Mouse (Mus musculus) liver, embryonic 12.5 days (tissue): ENCODE results near the gene Acsl4. TPM values are rescaled to one million over a fixed set of nuclear protein-coding genes. Genes with fewer than 3 reads are reported as not detected.
A peak's percentile ranks its signal among the peaks of the same experiment; 100 is the strongest.

Experiments
- ATAC-seq: fragments of 200-750 bp; cut with Nextera tagmentation; 2 replicates; pipeline ENCODE4 v1.8.0; 2017; ENCODE audit warnings: moderate number of reproducible peaks, mild to moderate bottlenecking, moderate library complexity
- H3K27ac ChIP-seq: fragments of 300-500 bp; sonication (generic); 2 replicates; pipeline ENCODE4 v1.5.1; 2016; ENCODE audit warnings: mild to moderate bottlenecking
- H3K27me3 ChIP-seq: fragments of 300-500 bp; sonication (generic); replicated peaks from 2 replicates; pipeline ENCODE4 v1.6.1; 2016; ENCODE audit warnings: mild to moderate bottlenecking, moderate library complexity
- H3K36me3 ChIP-seq: fragments of 300-500 bp; sonication (generic); 2 replicates; pipeline ENCODE4 v1.6.1; 2016; ENCODE audit warnings: mild to moderate bottlenecking, moderate library complexity
- H3K4me1 ChIP-seq: fragments of 300-500 bp; sonication (generic); 2 replicates; pipeline ENCODE4 v1.6.1; 2016
- H3K4me2 ChIP-seq: fragments of 300-500 bp; sonication (generic); 2 replicates; pipeline ENCODE4 v1.6.1; 2016; ENCODE audit warnings: mild to moderate bottlenecking, moderate library complexity
- H3K4me3 ChIP-seq: fragments of 300-500 bp; sonication (generic); 2 replicates; pipeline ENCODE4 v1.5.1; 2016; ENCODE audit warnings: mild to moderate bottlenecking, moderate library complexity
- H3K9ac ChIP-seq: fragments of 300-500 bp; sonication (generic); 2 replicates; pipeline ENCODE4 v1.6.1; 2016; ENCODE audit warnings: mild to moderate bottlenecking, moderate library complexity
- H3K9me3 ChIP-seq: fragments of 300-500 bp; sonication (generic); replicated peaks from 2 replicates; pipeline ENCODE4 v1.6.1; 2016; ENCODE audit warnings: mild to moderate bottlenecking, moderate library complexity
- WGBS: fragments of 180-500 bp; shearing (Covaris S2); methylation state at CpG from one replicate; pipeline ENCODE4 v1.1.7; 2016; ENCODE audit not compliant: insufficient replicate concordance; 5-methylcytosine and 5-hydroxymethylcytosine counted together
- polyA plus RNA-seq: library from polyadenylated mRNA; unstranded; fragments of >200 nt; fragmentation: Nextera tagmentation; extraction: Ambion mirVana; gene quantifications from 2 replicates; pipeline ENCODE4 v1.2.1, GENCODE M21; 2016

Gene Acsl4
- 17.6 and 17.8 TPM in 2 replicates for polyA plus RNA-seq

- ATAC-seq: peak; percentile 98
- 6% methylated on average over 59 of the region's 59 CpGs for WGBS
- Histone ChIP-seq H3K4me1 (peaks cover 13% of the 10 kb centered on the region), H3K4me2 (peak within 1 kb of the TSS; percentile 70), H3K9me3 (no peaks in the 10 kb centered on the region), H3K36me3 (no peaks in the 10 kb centered on the region), H3K4me3 (peak within 1 kb of the TSS; percentile 73), H3K27ac (peak within 1 kb of the TSS; percentile 84), H3K27me3 (peaks cover 15% of the 10 kb centered on the region), H3K9ac (peak within 1 kb of the TSS; percentile 87)
Observed at GRCm38 (mm10) chrX:142390247-142390908, at the start of gene Acsl4. Gene Acsl4, minus strand, starts transcription at chrX:142390535.

GRCm38 (mm10) chrX:142437971-142438504, 47.7 kb upstream of the Acsl4 start:
- WGBS: 39% methylated on average over 4 of the region's 4 CpGs
- Histone ChIP-seq H3K27me3 (peaks cover 6% of the 10 kb centered on the region; the same call in 1 of the 2 replicates), H3K27ac (no peak overlapping the region), H3K9me3 (no peaks in the 10 kb centered on the region), H3K36me3 (no peaks in the 10 kb centered on the region), H3K4me2 (no peak overlapping the region), H3K4me3 (no peak overlapping the region), H3K4me1 (no peaks in the 10 kb centered on the region), H3K9ac (no peak overlapping the region)
- no peak for ATAC-seq

- WGBS: 52% methylated on average over 3 of the region's 3 CpGs
- H3K27ac ChIP-seq: no peak overlapping the region
- no peaks in the 10 kb centered on the region for H3K9me3 ChIP-seq
- H3K9ac ChIP-seq: no peak overlapping the region
- H3K4me1 ChIP-seq: no peaks in the 10 kb centered on the region
- no peaks in the 10 kb centered on the region for H3K36me3 ChIP-seq
- peaks cover 3% of the 10 kb centered on the region; the same call in 1 of the 2 replicates for H3K27me3 ChIP-seq
- no peak overlapping the region for H3K4me3 ChIP-seq
- H3K4me2 ChIP-seq: no peak overlapping the region
- no peak for ATAC-seq
Observed at GRCm38 (mm10) chrX:142432846-142433245, 42.5 kb upstream of the Acsl4 start.

GRCm38 (mm10) chrX:142427111-142427510, 36.8 kb upstream of the Acsl4 start:
- ATAC-seq: no peak
- Histone ChIP-seq H3K9ac (no peak overlapping the region), H3K4me2 (no peak overlapping the region), H3K9me3 (no peaks in the 10 kb centered on the region), H3K4me3 (no peak overlapping the region), H3K27me3 (no peaks in the 10 kb centered on the region), H3K27ac (no peak overlapping the region), H3K4me1 (no peaks in the 10 kb centered on the region), H3K36me3 (no peaks in the 10 kb centered on the region)
- WGBS: 48% methylated on average over 4 of the region's 4 CpGs

GRCm38 (mm10) chrX:142426628-142427027, 36.3 kb upstream of the Acsl4 start:
- no peaks in the 10 kb centered on the region for H3K36me3 ChIP-seq
- H3K27me3 ChIP-seq: no peaks in the 10 kb centered on the region
- no peak overlapping the region for H3K4me2 ChIP-seq
- no peak for ATAC-seq
- no peak overlapping the region for H3K4me3 ChIP-seq
- no peaks in the 10 kb centered on the region for H3K4me1 ChIP-seq
- H3K9ac ChIP-seq: no peak overlapping the region
- no peaks in the 10 kb centered on the region for H3K9me3 ChIP-seq
- no peak overlapping the region for H3K27ac ChIP-seq
- WGBS: 75% methylated on average over 4 of the region's 4 CpGs

- WGBS: 29% methylated on average over 2 of the region's 2 CpGs
- no peaks in the 10 kb centered on the region; the same call in 1 of the 2 replicates for H3K27me3 ChIP-seq
- H3K9ac ChIP-seq: no peak overlapping the region
- peak overlapping the region; percentile 30; the same call in 1 of the 2 replicates for H3K27ac ChIP-seq
- no peaks in the 10 kb centered on the region for H3K9me3 ChIP-seq
- no peaks in the 10 kb centered on the region for H3K36me3 ChIP-seq
- 0 out of 2 replicates have a peak overlapping the region, but pooled peaks have one; percentile 3 for H3K4me2 ChIP-seq
- H3K4me3 ChIP-seq: no peak overlapping the region
- ATAC-seq: peak; percentile 74
- peaks cover 13% of the 10 kb centered on the region; the same call in 1 of the 2 replicates for H3K4me1 ChIP-seq
Observed at GRCm38 (mm10) chrX:142413884-142414283, 23.5 kb upstream of the Acsl4 start.

- WGBS: 49% methylated on average over 3 of the region's 3 CpGs
- Histone ChIP-seq H3K27me3 (no peaks in the 10 kb centered on the region; the same call in 1 of the 2 replicates), H3K9me3 (no peaks in the 10 kb centered on the region), H3K4me1 (peaks cover 13% of the 10 kb centered on the region; the same call in 1 of the 2 replicates), H3K9ac (no peak overlapping the region), H3K36me3 (no peaks in the 10 kb centered on the region), H3K27ac (0 out of 2 replicates have a peak overlapping the region, but pooled peaks have one; percentile 36), H3K4me2 (no peak overlapping the region), H3K4me3 (no peak overlapping the region)
- peak; percentile 37; the same call in 1 of the 2 replicates for ATAC-seq
Observed at GRCm38 (mm10) chrX:142410060-142410459, 19.7 kb upstream of the Acsl4 start.

- ATAC-seq: no peak
- no peaks in the 10 kb centered on the region; the same call in 1 of the 2 replicates for H3K27me3 ChIP-seq
- 77% methylated on average over 3 of the region's 3 CpGs for WGBS
- no peaks in the 10 kb centered on the region for H3K36me3 ChIP-seq
- H3K4me3 ChIP-seq: no peak overlapping the region
- H3K4me1 ChIP-seq: peaks cover 13% of the 10 kb centered on the region; the same call in 1 of the 2 replicates
- H3K4me2 ChIP-seq: no peak overlapping the region
- no peaks in the 10 kb centered on the region for H3K9me3 ChIP-seq
- H3K27ac ChIP-seq: no peak overlapping the region
- H3K9ac ChIP-seq: no peak overlapping the region
Observed at GRCm38 (mm10) chrX:142409338-142409737, 19.0 kb upstream of the Acsl4 start.

GRCm38 (mm10) chrX:142403114-142403513, 12.8 kb upstream of the Acsl4 start:
- no peaks in the 10 kb centered on the region for H3K4me1 ChIP-seq
- no peaks in the 10 kb centered on the region for H3K9me3 ChIP-seq
- no peak for ATAC-seq
- H3K27ac ChIP-seq: no peak overlapping the region
- H3K4me3 ChIP-seq: no peak overlapping the region
- no peak overlapping the region for H3K9ac ChIP-seq
- no peaks in the 10 kb centered on the region for H3K36me3 ChIP-seq
- H3K4me2 ChIP-seq: no peak overlapping the region
- no peaks in the 10 kb centered on the region for H3K27me3 ChIP-seq

GRCm38 (mm10) chrX:142398621-142399020, 8.3 kb upstream of the Acsl4 start:
- no peaks in the 10 kb centered on the region for H3K36me3 ChIP-seq
- no peak overlapping the region for H3K9ac ChIP-seq
- WGBS: 46% methylated on average over 2 of the region's 2 CpGs
- no peak overlapping the region for H3K4me2 ChIP-seq
- no peak overlapping the region for H3K27ac ChIP-seq
- H3K4me3 ChIP-seq: no peak overlapping the region
- no peak for ATAC-seq
- H3K27me3 ChIP-seq: no peaks in the 10 kb centered on the region; the same call in 1 of the 2 replicates
- H3K4me1 ChIP-seq: no peaks in the 10 kb centered on the region
- no peaks in the 10 kb centered on the region for H3K9me3 ChIP-seq

GRCm38 (mm10) chrX:142390909-142391265, 552 bp upstream of the Acsl4 start:
- 20% methylated on average over 7 of the region's 7 CpGs for WGBS
- H3K4me1 ChIP-seq: peaks cover 8% of the 10 kb centered on the region
- no peaks in the 10 kb centered on the region for H3K9me3 ChIP-seq
- peaks cover 15% of the 10 kb centered on the region for H3K27me3 ChIP-seq
- H3K4me2 ChIP-seq: peak overlapping the region; percentile 70
- H3K4me3 ChIP-seq: peak overlapping the region; percentile 73
- peak overlapping the region; percentile 71 for H3K9ac ChIP-seq
- no peak for ATAC-seq
- H3K36me3 ChIP-seq: no peaks in the 10 kb centered on the region
- H3K27ac ChIP-seq: peak overlapping the region; percentile 84

GRCm38 (mm10) chrX:142389581-142390159, 665 bp downstream of the Acsl4 start:
- Histone ChIP-seq H3K27me3 (peaks cover 15% of the 10 kb centered on the region), H3K36me3 (no peaks in the 10 kb centered on the region), H3K9me3 (no peaks in the 10 kb centered on the region), H3K4me2 (peak overlapping the region; percentile 70), H3K9ac (peak overlapping the region; percentile 87), H3K27ac (peak overlapping the region; percentile 84), H3K4me1 (peaks cover 19% of the 10 kb centered on the region), H3K4me3 (peak overlapping the region; percentile 73)
- WGBS: 10% methylated on average over 22 of the region's 22 CpGs
- peak; percentile 12 for ATAC-seq
